ENCODE assay signal across 14 mouse cellular contexts in the genomic region with DNA sequence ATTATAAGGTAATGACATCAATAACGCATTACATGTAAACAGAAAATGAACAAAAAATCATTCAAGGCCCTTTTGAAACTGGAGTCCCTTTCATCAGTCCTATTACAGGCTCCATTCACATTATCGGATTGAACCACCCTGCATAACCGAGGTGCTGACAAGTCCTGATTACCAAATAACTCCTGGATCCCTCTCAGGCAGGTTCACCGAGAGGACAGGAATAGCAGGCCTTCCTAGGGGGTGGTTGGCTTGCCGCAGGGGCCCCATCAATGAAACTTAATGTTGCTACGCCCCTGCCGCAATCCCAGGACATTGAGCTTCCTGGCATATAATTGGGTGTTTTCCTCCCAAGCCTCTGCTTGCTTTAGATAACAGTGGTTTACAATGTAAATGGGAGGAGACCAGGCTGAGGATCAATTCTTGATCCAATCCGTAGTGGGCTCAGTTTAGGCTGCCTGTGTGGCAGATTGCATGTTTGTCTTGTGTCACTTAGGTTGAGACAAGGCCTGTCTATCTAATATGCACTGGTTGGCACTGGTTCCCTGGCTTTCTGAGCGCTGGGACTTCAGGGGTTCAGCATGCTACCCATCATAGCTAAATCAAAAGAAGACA.
DNase-seq lines count a peak whose midpoint lies in the region; ATAC-seq lines count a peak whose summit lies in the region.
"Had no signal": no experiment of that assay in that cellular context is flagged by ENCODE, and none has a peak within 500 bp of the region (broad histone marks: within the 10 kb centered on the region; RNA-seq: fewer than 3 reads in every experiment).

No protein-coding gene starts in this region.

- intact Hi-C loops in left cerebral cortex, postnatal 14 days (cut with DNase I), result no loop called here

- H3K4me1 ChIP-seq in hindbrain, embryonic 12.5 days, result peaks cover 4% of the 10 kb centered on the region; the same call in 1 of the 2 replicates
- H3K4me1 ChIP-seq in hindbrain, embryonic 10.5 days (replicated peaks), result no peaks in the 10 kb centered on the region
- H3K4me1 ChIP-seq in heart, embryonic 16.5 days (ENCODE audit: control insufficient read depth, insufficient read depth, low read length), result peaks cover 7% of the 10 kb centered on the region
- H3K4me1 ChIP-seq in neural tube, embryonic 13.5 days (replicated peaks), result peaks cover 5% of the 10 kb centered on the region
- H3K4me1 ChIP-seq: liver, embryonic 12.5 days had no signal

- no peaks in the 10 kb centered on the region for H3K36me3 ChIP-seq in hindbrain, embryonic 12.5 days
- H3K36me3 ChIP-seq in hindbrain, embryonic 10.5 days, result no peaks in the 10 kb centered on the region
- H3K36me3 ChIP-seq in heart, embryonic 16.5 days (ENCODE audit: control insufficient read depth, insufficient read depth), result no peaks in the 10 kb centered on the region
- H3K36me3 ChIP-seq in neural tube, embryonic 13.5 days, result no peaks in the 10 kb centered on the region
- H3K36me3 ChIP-seq: embryonic facial prominence, embryonic 12.5 days; liver, embryonic 12.5 days had no signal

- peak; percentile 61; the same call in 1 of the 2 replicates for ATAC-seq in hindbrain, embryonic 12.5 days (ENCODE audit: low FRiP score)
- ATAC-seq in heart, embryonic 16.5 days (replicated peaks; ENCODE audit: extremely low read depth, insufficient read depth, low FRiP score), result peak; percentile 77
- peak; percentile 59; the same call in 1 of the 2 replicates for ATAC-seq in neural tube, embryonic 13.5 days (ENCODE audit: low read depth)
- ATAC-seq: liver, embryonic 12.5 days had no signal

- no peak overlapping the region for H3K4me2 ChIP-seq in hindbrain, embryonic 12.5 days (replicated peaks)
- H3K4me2 ChIP-seq in heart, embryonic 16.5 days (ENCODE audit: low read depth, low read length), result peak overlapping the region; percentile 29; the same call in 1 of the 2 replicates
- H3K4me2 ChIP-seq in neural tube, embryonic 13.5 days, result no peak overlapping the region
- H3K4me2 ChIP-seq: embryonic facial prominence, embryonic 12.5 days; liver, embryonic 12.5 days had no signal

- H3K27me3 ChIP-seq in hindbrain, embryonic 12.5 days, result no peaks in the 10 kb centered on the region
- H3K27me3 ChIP-seq in hindbrain, embryonic 10.5 days (ENCODE audit: insufficient read depth, poor library complexity, severe bottlenecking), result no peaks in the 10 kb centered on the region
- no peaks in the 10 kb centered on the region for H3K27me3 ChIP-seq in heart, embryonic 16.5 days (ENCODE audit: control insufficient read depth, insufficient read depth, low read length)
- no peaks in the 10 kb centered on the region for H3K27me3 ChIP-seq in neural tube, embryonic 13.5 days
- H3K27me3 ChIP-seq: embryonic facial prominence, embryonic 12.5 days; liver, embryonic 12.5 days had no signal

- H3K9me3 ChIP-seq in hindbrain, embryonic 12.5 days (replicated peaks), result no peaks in the 10 kb centered on the region
- H3K9me3 ChIP-seq in hindbrain, embryonic 10.5 days, result no peaks in the 10 kb centered on the region
- H3K9me3 ChIP-seq in heart, embryonic 16.5 days (replicated peaks; ENCODE audit: control insufficient read depth, low read length), result peaks cover 4% of the 10 kb centered on the region; the same call in 1 of the 2 replicates
- peaks cover 5% of the 10 kb centered on the region; the same call in 1 of the 2 replicates for H3K9me3 ChIP-seq in neural tube, embryonic 13.5 days
- H3K9me3 ChIP-seq: embryonic facial prominence, embryonic 12.5 days; liver, embryonic 12.5 days had no signal

- peak; percentile 32 for DNase-seq in embryo, embryonic 10 days (ENCODE audit: low spot score)
- DNase-seq in embryo, embryonic 9.5 days (ENCODE audit: extremely low spot score), result no peak
- no peak for DNase-seq in hindbrain, embryonic 10.5 days (ENCODE audit: low spot score)
- DNase-seq in gastrocnemius, postnatal 25 days, result no peak
- no peak for DNase-seq in left cerebral cortex, postnatal 14 days (ENCODE audit: low spot score in 2 of 2)
- DNase-seq: cerebellum, adult 18-20 months; kidney, postnatal 36 days; lung, postnatal 14 days; thymus, adult 2 months had no signal

- 47% methylated on average over 9 of the region's 9 CpGs for WGBS in hindbrain, embryonic 12.5 days
- WGBS in hindbrain, embryonic 10.5 days, result 70% methylated on average over 9 of the region's 9 CpGs
- WGBS in heart, embryonic 16.5 days, result 18% methylated on average over 9 of the region's 9 CpGs
- WGBS in neural tube, embryonic 13.5 days, result 26% methylated on average over 9 of the region's 9 CpGs

- H3K9ac ChIP-seq in hindbrain, embryonic 12.5 days, result no peak overlapping the region
- no peak overlapping the region for H3K9ac ChIP-seq in heart, embryonic 16.5 days (ENCODE audit: low read length)
- H3K9ac ChIP-seq in neural tube, embryonic 13.5 days, result no peak overlapping the region
- H3K9ac ChIP-seq: embryonic facial prominence, embryonic 12.5 days; liver, embryonic 12.5 days had no signal

- no peak overlapping the region for H3K27ac ChIP-seq in hindbrain, embryonic 12.5 days
- no peak overlapping the region for H3K27ac ChIP-seq in hindbrain, embryonic 10.5 days
- H3K27ac ChIP-seq in heart, embryonic 16.5 days (ENCODE audit: low read length), result no peak overlapping the region
- H3K27ac ChIP-seq in neural tube, embryonic 13.5 days (replicated peaks), result no peak overlapping the region
- H3K27ac ChIP-seq: embryonic facial prominence, embryonic 12.5 days; liver, embryonic 12.5 days had no signal

- no peak overlapping the region for H3K4me3 ChIP-seq in hindbrain, embryonic 12.5 days
- no peak overlapping the region for H3K4me3 ChIP-seq in hindbrain, embryonic 10.5 days
- H3K4me3 ChIP-seq in heart, embryonic 16.5 days (ENCODE audit: low read length), result no peak overlapping the region
- no peak overlapping the region for H3K4me3 ChIP-seq in neural tube, embryonic 13.5 days
- H3K4me3 ChIP-seq: embryonic facial prominence, embryonic 12.5 days; liver, embryonic 12.5 days had no signal
